8 mouse cellular contexts compared by ENCODE assay signal in the genomic region with DNA sequence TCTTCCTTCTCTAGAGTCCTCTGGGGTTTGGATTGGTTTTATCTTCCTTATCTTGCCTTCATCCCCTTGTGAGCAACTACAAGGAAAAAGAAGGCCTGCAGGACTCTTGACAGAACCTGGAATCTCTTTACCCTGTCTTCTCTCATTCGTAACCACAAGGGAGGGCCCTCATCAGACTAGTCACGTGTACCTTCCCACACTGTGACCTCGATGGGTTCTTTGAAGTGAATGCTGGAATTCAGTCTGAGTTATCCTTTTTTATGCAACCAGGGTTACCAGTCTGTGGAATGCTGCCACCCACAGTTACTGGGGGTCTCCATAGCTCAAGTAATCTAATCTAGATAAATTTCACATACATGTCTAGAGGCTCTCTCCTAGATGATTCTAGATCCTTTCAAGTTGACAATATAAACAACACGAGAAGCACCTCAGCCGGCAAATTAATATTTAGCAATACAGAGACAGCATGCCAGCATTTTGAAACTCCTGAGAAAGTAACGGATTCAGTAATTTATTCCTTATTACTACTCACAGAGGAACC. TPM values are rescaled to one million over a fixed set of nuclear protein-coding genes. Genes with fewer than 3 reads are reported as not detected.
DNase-seq lines count a peak whose midpoint lies in the region; ATAC-seq lines count a peak whose summit lies in the region.

No protein-coding gene starts in this region.

- H3K4me2 ChIP-seq in lung, embryonic 16.5 days (ENCODE audit: low read depth, low read length): peak overlapping the region; percentile 66
- peak overlapping the region; percentile 63 for H3K4me2 ChIP-seq in hindbrain, embryonic 14.5 days (replicated peaks)
- peak overlapping the region; percentile 57 for H3K4me2 ChIP-seq in midbrain, embryonic 12.5 days (replicated peaks)

- peak overlapping the region; percentile 36 for H3K9ac ChIP-seq in lung, embryonic 16.5 days (ENCODE audit: low read length)
- peak overlapping the region; percentile 87 for H3K9ac ChIP-seq in hindbrain, embryonic 14.5 days
- H3K9ac ChIP-seq in midbrain, embryonic 12.5 days (replicated peaks): peak overlapping the region; percentile 78; the same call in 1 of the 2 replicates

- peaks cover 10% of the 10 kb centered on the region for H3K4me1 ChIP-seq in lung, embryonic 16.5 days (replicated peaks; ENCODE audit: control insufficient read depth, insufficient read depth, low read length)
- peaks cover 14% of the 10 kb centered on the region for H3K4me1 ChIP-seq in hindbrain, embryonic 14.5 days (replicated peaks; ENCODE audit: control insufficient read depth, insufficient read depth, low read length)
- peaks cover 14% of the 10 kb centered on the region for H3K4me1 ChIP-seq in midbrain, embryonic 12.5 days

- H3K27me3 ChIP-seq in lung, embryonic 16.5 days (ENCODE audit: control insufficient read depth, insufficient read depth, low read depth, low read length): no peaks in the 10 kb centered on the region
- no peaks in the 10 kb centered on the region for H3K27me3 ChIP-seq in hindbrain, embryonic 14.5 days (ENCODE audit: control insufficient read depth, insufficient read depth, low read length)
- H3K27me3 ChIP-seq in midbrain, embryonic 12.5 days: no peaks in the 10 kb centered on the region

- no peak overlapping the region for H3K27ac ChIP-seq in lung, embryonic 16.5 days (ENCODE audit: low read length)
- H3K27ac ChIP-seq in hindbrain, embryonic 14.5 days: no peak overlapping the region
- no peak overlapping the region for H3K27ac ChIP-seq in midbrain, embryonic 12.5 days (replicated peaks)

- ATAC-seq in lung, embryonic 16.5 days (ENCODE audit: low read depth): no peak
- ATAC-seq in hindbrain, embryonic 14.5 days (ENCODE audit: low FRiP score): 0 out of 2 replicates have a peak, but pooled peaks have one; percentile 14
- ATAC-seq in midbrain, embryonic 12.5 days (ENCODE audit: low FRiP score, low read depth): peak; percentile 13

- no peaks in the 10 kb centered on the region for H3K9me3 ChIP-seq in lung, embryonic 16.5 days (ENCODE audit: control insufficient read depth, low read length)
- no peaks in the 10 kb centered on the region for H3K9me3 ChIP-seq in hindbrain, embryonic 14.5 days (ENCODE audit: control insufficient read depth, low read length)
- no peaks in the 10 kb centered on the region for H3K9me3 ChIP-seq in midbrain, embryonic 12.5 days

- peak overlapping the region; percentile 92 for H3K4me3 ChIP-seq in lung, embryonic 16.5 days (ENCODE audit: low read length)
- peak overlapping the region; percentile 90 for H3K4me3 ChIP-seq in hindbrain, embryonic 14.5 days (replicated peaks; ENCODE audit: low read length)
- peak overlapping the region; percentile 82 for H3K4me3 ChIP-seq in midbrain, embryonic 12.5 days

- peaks cover 5% of the 10 kb centered on the region for H3K36me3 ChIP-seq in lung, embryonic 16.5 days (ENCODE audit: control insufficient read depth, insufficient read depth, low read length)
- H3K36me3 ChIP-seq in hindbrain, embryonic 14.5 days (replicated peaks; ENCODE audit: control insufficient read depth, insufficient read depth): peaks cover 20% of the 10 kb centered on the region
- peaks cover 3% of the 10 kb centered on the region; the same call in 1 of the 2 replicates for H3K36me3 ChIP-seq in midbrain, embryonic 12.5 days

- DNase-seq in adrenal gland, adult 2 months: peak; percentile 40
- DNase-seq in adrenal gland, adult 8-10 months: no peak
- DNase-seq in lung, postnatal 25 days (ENCODE audit: low spot score): no peak
- DNase-seq in hindbrain, embryonic 14.5 days (ENCODE audit: low spot score): peak; percentile 30
- DNase-seq in thymus, postnatal 36 days: no peak
- no peak for DNase-seq in gastrocnemius, postnatal 4 days (ENCODE audit: low spot score in 2 of 2)

- WGBS in lung, embryonic 16.5 days: 22% methylated on average over 6 of the region's 6 CpGs
- WGBS in hindbrain, embryonic 14.5 days: 28% methylated on average over 6 of the region's 6 CpGs
- WGBS in midbrain, embryonic 12.5 days: 34% methylated on average over 6 of the region's 6 CpGs

RNA-seq across cellular contexts. Expression of gene Gcc2, which starts 0.6 kb away (rescaled TPM):
- total RNA-seq in adrenal gland, adult 2 months (2021): 10 to 100 TPM; 32.8 to 46.7 TPM
- polyA plus RNA-seq in adrenal gland, adult 2 months (2012; rRNA removed): 1.2 and 2.2 TPM in 2 replicates
- total RNA-seq in adrenal gland, adult 8-10 months (2022): 10 to 100 TPM; 49.4 to 60.0 (median 54.1) TPM
- polyA plus RNA-seq in lung, embryonic 16.5 days (2015; fragmentation: Nextera tagmentation; extraction: Ambion mirVana): 67.5 and 83.6 TPM in 2 replicates
- 68.6 and 78.4 TPM in 2 replicates for polyA plus RNA-seq in hindbrain, embryonic 14.5 days (2014; fragmentation: Nextera tagmentation; extraction: Ambion mirVana)
- 64.8 and 66.5 TPM in 2 replicates for polyA plus RNA-seq in midbrain, embryonic 12.5 days (2016; fragmentation: Nextera tagmentation; extraction: Ambion mirVana)
- 10 to 100 TPM; 20.9 to 23.5 TPM for total RNA-seq in gastrocnemius, postnatal 4 days (2021)

RNA-seq across cellular contexts. Expression of gene Gm4981, which starts 18.2 kb away (rescaled TPM):
- not detected for total RNA-seq in adrenal gland, adult 2 months (2021)
- not detected in 2 replicates for polyA plus RNA-seq in adrenal gland, adult 2 months (2012; rRNA removed)
- not detected for total RNA-seq in adrenal gland, adult 8-10 months (2022)
- polyA plus RNA-seq in lung, embryonic 16.5 days (2015; fragmentation: Nextera tagmentation; extraction: Ambion mirVana): not detected in 2 replicates
- polyA plus RNA-seq in hindbrain, embryonic 14.5 days (2014; fragmentation: Nextera tagmentation; extraction: Ambion mirVana): not detected in 2 replicates
- polyA plus RNA-seq in midbrain, embryonic 12.5 days (2016; fragmentation: Nextera tagmentation; extraction: Ambion mirVana): not detected in 2 replicates
- total RNA-seq in gastrocnemius, postnatal 4 days (2021): not detected

RNA-seq across cellular contexts. Expression of gene Duxf3, which starts 22.2 kb away (rescaled TPM):
- total RNA-seq in adrenal gland, adult 2 months (2021): not detected
- not detected in 2 replicates for polyA plus RNA-seq in adrenal gland, adult 2 months (2012; rRNA removed)
- total RNA-seq in adrenal gland, adult 8-10 months (2022): not detected
- polyA plus RNA-seq in lung, embryonic 16.5 days (2015; fragmentation: Nextera tagmentation; extraction: Ambion mirVana): not detected in 2 replicates
- not detected in 2 replicates for polyA plus RNA-seq in hindbrain, embryonic 14.5 days (2014; fragmentation: Nextera tagmentation; extraction: Ambion mirVana)
- not detected in 2 replicates for polyA plus RNA-seq in midbrain, embryonic 12.5 days (2016; fragmentation: Nextera tagmentation; extraction: Ambion mirVana)
- not detected for total RNA-seq in gastrocnemius, postnatal 4 days (2021)

RNA-seq across cellular contexts. Expression of gene AW822073, which starts 30.0 kb away (rescaled TPM):
- total RNA-seq in adrenal gland, adult 2 months (2021): not detected
- polyA plus RNA-seq in adrenal gland, adult 2 months (2012; rRNA removed): not detected in 2 replicates
- total RNA-seq in adrenal gland, adult 8-10 months (2022): not detected
- not detected in 2 replicates for polyA plus RNA-seq in lung, embryonic 16.5 days (2015; fragmentation: Nextera tagmentation; extraction: Ambion mirVana)
- polyA plus RNA-seq in hindbrain, embryonic 14.5 days (2014; fragmentation: Nextera tagmentation; extraction: Ambion mirVana): not detected in 2 replicates
- polyA plus RNA-seq in midbrain, embryonic 12.5 days (2016; fragmentation: Nextera tagmentation; extraction: Ambion mirVana): not detected in 2 replicates
- total RNA-seq in gastrocnemius, postnatal 4 days (2021): not detected

Comparison
In these comparisons a context has a peak if more than half of its experiments do, and no peak if none do; other contexts are left out.
1. DNase-seq: peak in adrenal gland, adult 2 months (single experiment) and hindbrain, embryonic 14.5 days (single experiment); none in adrenal gland, adult 8-10 months (single experiment), lung, postnatal 25 days (single experiment), thymus, postnatal 36 days (0 of 2) and gastrocnemius, postnatal 4 days (0 of 2).
2. H3K9ac ChIP-seq: peak in every context shown above with its lines; median percentile 87 in hindbrain, embryonic 14.5 days; 78 in midbrain, embryonic 12.5 days; 36 in lung, embryonic 16.5 days.
3. RNA of gene Gcc2, which starts 0.6 kb away (polyA plus RNA-seq): 67.5 to 83.6 TPM in lung, embryonic 16.5 days, 68.6 to 78.4 TPM in hindbrain, embryonic 14.5 days and 64.8 to 66.5 TPM in midbrain, embryonic 12.5 days; 1.2 to 2.2 TPM in adrenal gland, adult 2 months; every median in the first group is over 10 times any median in the second.
4. Peak in every context shown above with its lines, with median percentiles within 50 percentile points of each other: H3K4me2 ChIP-seq and H3K4me3 ChIP-seq.